Mouse (Mus musculus) retina, postnatal 7 days (tissue): Measurements from ENCODE around the gene Nqo2.

Experiments
- DNase-seq: peaks from one replicate; pipeline ENCODE4 v3.0.0-alpha.2; 2012; ENCODE audit warnings: low read depth, low spot score

The Nqo2 gene

DNA sequence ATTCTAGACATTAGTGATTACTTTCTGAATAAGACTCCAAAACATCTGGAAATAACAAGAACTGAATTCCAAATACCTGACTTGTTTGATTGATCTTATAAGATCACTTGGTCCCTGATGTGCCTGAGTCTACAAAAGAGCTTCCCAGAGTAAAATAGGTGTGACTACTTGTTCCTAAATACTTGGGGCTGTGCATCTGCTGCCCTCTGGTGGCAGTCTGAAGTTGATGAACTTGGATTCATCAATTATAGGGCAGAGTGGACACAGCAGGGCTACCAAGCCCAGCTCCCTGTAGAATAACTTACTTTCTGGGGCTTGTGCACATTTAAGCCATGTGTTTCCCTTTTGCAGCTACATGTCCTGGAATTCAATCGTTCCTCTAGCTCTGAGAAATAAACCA, 30.7 kb downstream of the Nqo2 start:
- DNase-seq = peak; percentile 54

DNA sequence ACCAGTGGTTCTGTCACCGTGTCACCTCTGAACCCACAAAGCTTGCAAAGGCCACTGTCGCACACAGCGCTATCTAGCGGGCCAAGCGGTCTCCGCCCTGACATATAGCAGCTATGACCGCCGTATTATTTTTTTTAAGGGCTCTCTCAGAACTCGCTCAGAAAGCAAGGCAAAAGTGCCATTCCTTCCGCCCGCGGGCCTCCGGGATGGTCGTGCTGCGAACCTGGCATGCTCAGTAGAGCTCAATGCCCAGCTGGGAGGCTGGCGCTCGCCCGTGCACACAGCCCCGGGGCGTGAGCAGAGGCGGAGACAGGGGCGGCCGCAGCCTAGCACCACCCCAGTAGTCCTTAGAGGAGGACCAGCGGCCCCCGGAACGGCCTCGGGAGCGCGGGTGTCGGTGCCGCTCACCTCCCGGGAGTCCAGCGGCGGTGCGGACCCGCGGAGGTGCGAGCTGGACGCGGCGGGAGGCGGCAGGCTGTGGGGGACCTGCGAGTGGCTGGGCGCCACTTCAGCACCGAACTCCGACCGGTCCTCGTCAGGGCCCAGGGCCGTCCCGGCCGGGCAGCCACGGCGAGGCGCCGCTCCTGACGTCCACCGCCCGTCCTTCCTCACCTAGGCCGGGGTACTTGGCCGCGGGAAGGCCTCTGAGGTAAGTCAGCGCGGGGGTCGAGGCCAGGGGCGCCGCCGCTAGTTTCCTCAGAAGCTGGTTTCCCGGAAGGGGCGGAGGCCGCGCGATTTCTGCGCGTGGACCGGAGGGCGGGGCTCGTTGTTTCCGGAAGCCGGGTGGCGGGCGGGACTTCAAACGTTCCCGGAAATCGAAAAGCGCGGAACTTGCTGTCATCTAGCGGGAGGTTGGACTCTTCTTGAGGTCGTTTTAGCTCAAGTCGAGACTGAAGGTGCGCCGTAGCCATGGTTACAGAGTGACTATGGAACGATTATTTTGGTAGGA, 37.8 kb downstream of the Nqo2 start, which contains the start of the genes Ripk1 and Serpinb6a:
Ripk1 (plus strand) TSS at position 306 of the 949 bp plus-strand sequence.
Serpinb6a (minus strand) TSS at position 737 of the 949 bp plus-strand sequence.
- DNase-seq = peak; percentile 78

DNA sequence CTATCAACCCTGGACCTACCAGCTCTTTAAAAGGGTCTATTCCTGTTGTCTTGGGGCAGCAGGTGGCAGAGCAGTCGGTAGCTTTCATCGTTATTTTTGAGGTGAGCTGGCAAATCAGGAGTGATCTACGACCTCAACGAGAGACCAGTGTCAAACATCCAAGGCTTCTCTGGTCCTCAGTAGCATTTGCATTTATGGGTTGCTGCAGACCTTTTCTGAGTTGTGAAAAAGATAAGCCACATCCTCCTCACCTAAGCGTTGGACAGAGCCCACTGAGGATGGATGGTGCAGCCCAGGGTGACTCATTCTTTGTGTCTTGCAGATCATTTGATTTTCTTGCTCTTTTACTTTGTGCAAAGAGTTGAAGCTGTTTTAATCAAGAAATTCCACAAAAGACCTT, 38.6 kb downstream of the Nqo2 start:
- no peak for DNase-seq

DNA sequence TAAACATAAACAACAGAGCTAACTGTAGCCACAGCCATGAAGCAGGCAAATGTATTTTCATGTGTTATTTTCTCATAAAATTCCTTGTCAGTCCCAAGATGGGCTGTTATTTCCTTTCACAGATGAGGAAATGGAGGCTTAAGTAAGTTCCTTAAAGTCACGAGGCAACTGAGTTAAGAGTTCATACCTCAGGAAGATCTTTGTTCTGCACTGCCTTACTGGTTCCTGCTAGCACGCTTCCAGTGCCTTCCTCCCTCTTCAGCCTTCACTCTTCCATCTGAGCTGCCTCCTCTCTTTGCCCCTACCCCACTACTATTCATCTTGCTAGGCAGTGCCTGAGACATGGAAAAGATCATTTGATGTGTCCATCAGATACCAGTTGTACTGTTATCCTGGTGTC, 42.7 kb downstream of the Nqo2 start:
- no peak for DNase-seq

DNA sequence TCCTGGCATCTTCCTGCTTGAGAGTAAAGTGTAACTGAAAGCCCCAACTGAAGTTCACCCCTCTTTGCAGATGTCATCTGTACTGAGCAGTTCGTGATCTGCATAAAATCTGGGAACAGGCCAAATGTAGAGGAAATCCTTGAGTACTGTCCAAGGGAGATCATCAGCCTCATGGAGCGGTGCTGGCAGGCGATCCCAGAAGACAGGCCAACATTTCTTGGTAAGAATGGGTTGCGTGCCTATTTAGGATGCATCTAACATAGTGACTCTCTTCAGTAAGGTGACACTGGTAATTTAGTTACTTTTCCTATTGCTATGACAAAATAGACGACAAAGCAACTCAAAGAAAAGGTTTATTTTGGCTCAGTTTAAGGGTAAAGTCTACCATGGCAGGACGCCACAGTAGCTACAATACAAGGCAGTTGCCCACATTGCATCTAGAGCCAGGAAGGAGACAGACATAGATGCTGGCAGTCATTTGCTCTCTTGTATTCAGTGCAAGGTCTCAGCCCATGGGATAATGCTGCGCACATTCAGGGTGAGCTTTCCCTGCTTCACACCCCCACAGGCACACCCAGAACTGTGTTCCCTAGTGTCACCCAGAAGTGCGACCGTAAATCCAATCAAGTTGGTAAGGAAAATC, 52.6 kb downstream of the Nqo2 start:
- no peak for DNase-seq

DNA sequence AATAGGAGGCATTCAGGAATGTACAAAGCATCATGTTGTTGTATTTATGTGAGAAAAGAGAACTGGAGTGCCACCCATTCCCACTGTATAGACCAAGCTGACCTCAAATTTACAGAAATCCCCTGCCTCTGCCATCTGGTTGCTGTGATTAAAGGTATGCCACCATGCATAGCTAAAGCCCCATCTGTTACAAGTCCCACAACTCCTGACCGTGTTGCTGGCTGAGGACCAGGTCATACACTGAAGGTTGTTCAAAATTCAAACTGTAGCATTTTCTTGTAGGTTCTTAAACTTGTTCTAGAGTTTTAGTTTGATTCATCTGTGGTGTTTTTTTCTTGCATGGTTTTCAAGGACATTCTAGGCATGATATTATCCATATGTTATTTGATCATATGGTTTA, 54.0 kb downstream of the Nqo2 start:
- no peak for DNase-seq

DNA sequence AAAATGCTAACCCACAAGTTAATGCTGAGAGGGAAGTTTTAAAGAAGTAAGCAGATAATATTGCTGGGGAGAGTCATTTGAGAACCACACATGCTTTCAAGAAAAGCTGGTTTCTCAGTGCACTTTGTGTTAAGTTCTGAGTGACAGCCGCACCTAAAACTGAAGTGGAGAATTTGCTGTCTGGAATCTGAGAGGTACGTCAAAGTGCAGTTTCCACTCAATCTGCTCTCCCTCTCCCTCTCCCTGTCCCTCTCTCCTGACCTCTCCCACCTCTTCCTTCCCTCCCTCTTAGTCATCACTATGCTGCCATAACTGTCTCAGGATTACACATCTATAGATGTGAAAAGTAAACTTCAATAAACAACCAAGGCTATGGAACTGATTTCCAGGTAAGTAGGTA, 57.5 kb downstream of the Nqo2 start:
- no peak for DNase-seq

DNA sequence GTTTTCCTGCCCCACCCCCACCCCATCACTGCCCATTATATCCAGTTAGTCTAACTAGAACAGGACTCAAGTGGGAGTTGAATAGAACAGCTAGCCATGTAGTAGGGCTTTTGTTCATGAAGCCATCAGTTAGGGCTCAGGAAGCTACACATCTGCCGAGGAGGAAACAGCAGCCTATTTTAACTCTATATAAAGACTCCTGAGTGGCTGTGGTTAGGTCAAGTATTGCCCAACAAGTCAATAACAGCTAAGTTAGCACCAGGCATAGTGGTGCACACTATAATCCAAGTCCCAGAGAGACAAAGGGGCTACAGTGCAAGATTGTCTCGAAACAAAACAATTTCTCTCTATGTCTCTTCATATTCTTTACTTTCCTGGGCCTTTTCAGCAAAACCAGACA, 67.6 kb downstream of the Nqo2 start:
- no peak for DNase-seq

DNA sequence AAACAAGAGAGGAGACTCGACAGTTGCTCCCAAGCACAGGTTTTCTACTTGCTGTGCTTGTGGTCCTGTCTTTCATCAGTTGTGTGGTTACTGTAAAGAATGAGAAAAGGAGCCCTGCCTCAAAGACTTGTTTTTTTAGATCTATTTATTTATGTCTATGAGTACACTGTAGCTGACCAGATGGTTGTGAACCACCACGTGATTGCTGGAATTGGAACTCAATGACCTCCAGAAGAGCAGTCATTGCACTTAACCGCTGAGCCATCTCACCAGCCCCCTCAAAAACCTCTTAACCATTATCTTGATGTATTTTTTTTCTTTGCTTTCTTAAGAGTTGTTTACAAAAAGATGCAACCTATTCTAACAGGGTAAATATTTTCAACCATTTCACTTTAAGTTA, 70.9 kb downstream of the Nqo2 start:
- no peak for DNase-seq

DNA sequence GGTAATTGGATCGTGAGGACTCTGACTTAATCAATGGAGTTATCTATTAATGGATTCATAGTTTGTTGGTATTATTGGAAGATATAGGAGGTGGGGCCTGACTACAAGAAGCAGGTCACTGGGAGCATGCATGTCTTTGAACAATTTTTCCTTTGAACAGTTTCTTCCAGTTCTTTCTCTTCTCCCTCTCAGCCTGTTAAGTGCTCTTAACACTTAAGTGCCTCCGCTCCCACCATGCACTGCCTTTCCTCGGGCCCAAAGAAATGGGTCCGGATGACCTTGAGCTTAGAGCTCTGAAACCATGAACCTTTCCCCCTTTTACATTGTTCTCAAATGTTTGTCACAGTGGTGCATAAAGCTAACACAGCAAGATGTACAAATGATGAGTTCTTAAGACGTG, 72.2 kb downstream of the Nqo2 start:
- DNase-seq = no peak

DNA sequence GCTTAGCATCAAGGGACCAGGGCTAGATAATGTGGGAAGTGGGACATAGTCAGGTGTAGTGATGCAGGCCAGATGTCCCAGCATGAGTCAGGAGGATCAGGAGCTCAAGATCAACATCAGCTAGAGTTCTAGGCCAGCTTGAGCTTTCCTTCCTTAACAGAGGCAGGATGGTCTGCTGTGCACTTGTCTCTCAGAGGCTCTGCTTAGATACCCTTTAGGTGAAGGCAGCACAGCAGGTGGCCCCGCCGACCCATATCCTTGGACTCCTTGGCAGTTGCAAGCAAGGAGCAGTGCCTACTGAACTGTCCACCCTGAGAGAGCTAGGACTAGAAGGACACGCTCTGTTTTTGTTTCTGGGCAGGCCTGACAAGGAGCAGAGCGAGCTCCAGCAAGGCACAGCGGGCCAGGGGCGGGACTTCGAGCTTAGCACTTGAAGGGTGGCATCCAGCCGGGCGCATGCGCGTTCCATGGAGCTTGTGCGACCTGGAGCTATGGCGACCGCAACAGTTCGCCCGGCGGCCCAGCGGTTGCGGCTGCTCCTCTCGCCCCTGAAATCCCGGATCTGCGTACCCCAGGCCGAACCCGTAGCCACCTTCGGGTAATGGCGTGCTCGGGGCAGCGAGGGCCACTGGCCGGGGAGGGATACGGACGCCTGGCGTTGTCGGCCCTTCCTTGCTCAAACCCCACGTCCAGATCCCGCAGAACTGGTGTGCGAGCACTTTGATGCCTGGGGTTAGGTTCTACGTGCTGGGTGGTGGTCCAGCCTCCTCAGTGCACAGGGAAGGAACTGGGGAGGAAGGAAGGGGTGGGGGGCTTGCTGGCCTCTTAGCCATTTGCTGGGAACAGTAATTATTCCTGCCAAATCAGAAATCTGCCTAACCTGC, 72.9 kb downstream of the Nqo2 start, which contains the start of gene Bphl:
Bphl (plus strand) TSS at position 426 of the 884 bp plus-strand sequence.
- DNase-seq = peak; percentile 85

DNA sequence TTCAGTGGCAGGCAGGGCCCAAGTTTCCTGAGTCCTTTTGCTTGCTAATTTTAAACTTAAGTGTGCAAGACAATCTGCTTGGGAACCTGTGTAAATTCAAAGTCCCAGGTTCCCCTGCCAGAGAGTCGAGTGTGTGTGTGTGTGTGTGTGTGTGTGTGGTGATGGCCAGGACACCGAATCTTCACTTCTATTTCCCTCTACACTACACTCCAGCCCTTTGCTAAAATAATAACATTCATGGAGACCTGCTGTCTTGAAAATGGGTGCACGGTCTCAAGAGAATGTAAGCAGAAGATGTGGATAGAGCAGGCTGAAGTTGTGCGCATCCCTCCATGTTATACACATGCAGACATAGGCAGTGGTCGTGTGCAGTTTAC, 73.6 kb downstream of the Nqo2 start:
- DNase-seq = no peak
